In genomic region chr2:60882202-60883042, GRCm38 (mm10) we compare ENCODE assay signal across 12 mouse cellular contexts.
A peak's percentile ranks its signal among the peaks of the same experiment; 100 is the strongest.
DNase-seq lines count a peak whose midpoint lies in the region; ATAC-seq and TF ChIP-seq lines count a peak whose summit lies in the region.
"Had no signal": no experiment of that assay in that cellular context is flagged by ENCODE, and none has a peak within 500 bp of the region (broad histone marks: within the 10 kb centered on the region; RNA-seq: fewer than 3 reads in every experiment).

No protein-coding gene starts in this region.

- intact Hi-C loops in gastrocnemius, adult 2 months (cut with DNase I) = loop anchor here (5.0 kb wide), 1 partner anchor 75 kb away; no protein-coding TSS in a partner anchor
- intact Hi-C loops in left cerebral cortex, postnatal 36 days (cut with DNase I) = no loop called here

- peak overlapping the region; percentile 90; the same call in 1 of the 2 replicates for H3K4me2 ChIP-seq in hindbrain, embryonic 14.5 days (replicated peaks)
- H3K4me2 ChIP-seq in neural tube, embryonic 14.5 days (ENCODE audit: low read depth, low read length) = peak overlapping the region; percentile 82; the same call in 1 of the 2 replicates

- peaks cover 3% of the 10 kb centered on the region for H3K36me3 ChIP-seq in megakaryocyte, embryonic 14.5 days (replicated peaks; ENCODE audit: low read length)
- no peaks in the 10 kb centered on the region for H3K36me3 ChIP-seq in hindbrain, embryonic 14.5 days (replicated peaks; ENCODE audit: control insufficient read depth, insufficient read depth)
- H3K36me3 ChIP-seq in neural tube, embryonic 14.5 days (ENCODE audit: control insufficient read depth, insufficient read depth, low read length) = no peaks in the 10 kb centered on the region
- H3K36me3 ChIP-seq: neural tube, embryonic 12.5 days had no signal

- WGBS in hindbrain, embryonic 14.5 days = 52% methylated on average over 5 of the region's 5 CpGs
- 58% methylated on average over 5 of the region's 5 CpGs for WGBS in neural tube, embryonic 14.5 days

- H3K4me3 ChIP-seq in gastrocnemius, adult 2 months = no peak overlapping the region
- H3K4me3 ChIP-seq in megakaryocyte, embryonic 14.5 days (replicated peaks) = peak overlapping the region; percentile 23
- no peak overlapping the region for H3K4me3 ChIP-seq in hindbrain, embryonic 14.5 days (replicated peaks; ENCODE audit: low read length)
- no peak overlapping the region for H3K4me3 ChIP-seq in neural tube, embryonic 14.5 days (ENCODE audit: low read depth, low read length)

- no peak overlapping the region for H3K9ac ChIP-seq in hindbrain, embryonic 14.5 days
- H3K9ac ChIP-seq in neural tube, embryonic 14.5 days (replicated peaks; ENCODE audit: low read depth, low read length) = no peak overlapping the region

- TF ChIP-seq CTCF in gastrocnemius, adult 2 months (IDR thresholded peaks at IDR 0.05) = no peak

- ATAC-seq in megakaryocyte, adult 5-6 weeks (ENCODE audit: poor library complexity, severe bottlenecking) = no peak
- no peak for ATAC-seq in hindbrain, embryonic 14.5 days (ENCODE audit: low FRiP score)
- no peak for ATAC-seq in neural tube, embryonic 14.5 days (ENCODE audit: low read depth)
- ATAC-seq in activated CD4-positive, CD25-positive, alpha-beta regulatory T cell, adult 4 months = no peak

- H3K27me3 ChIP-seq in megakaryocyte, embryonic 14.5 days (replicated peaks) = peaks cover 6% of the 10 kb centered on the region
- H3K27me3 ChIP-seq in hindbrain, embryonic 14.5 days (ENCODE audit: control insufficient read depth, insufficient read depth, low read length) = peaks cover 4% of the 10 kb centered on the region; the same call in 1 of the 2 replicates
- H3K27me3 ChIP-seq in neural tube, embryonic 14.5 days (ENCODE audit: control insufficient read depth, insufficient read depth, low read length) = peaks cover 4% of the 10 kb centered on the region; the same call in 1 of the 2 replicates

- DNase-seq in gastrocnemius, adult 2 months = no peak
- no peak for DNase-seq in gastrocnemius, postnatal 10 days
- no peak for DNase-seq in hindbrain, embryonic 14.5 days (ENCODE audit: low spot score)
- no peak for DNase-seq in left cerebral cortex, postnatal 36 days (ENCODE audit: low spot score in 2 of 2)
- DNase-seq: B cell, adult 2 months; cerebellum, adult 11 months; kidney, postnatal 25 days had no signal

- peaks cover 67% of the 10 kb centered on the region for H3K4me1 ChIP-seq in megakaryocyte, embryonic 14.5 days
- H3K4me1 ChIP-seq in hindbrain, embryonic 14.5 days (replicated peaks; ENCODE audit: control insufficient read depth, insufficient read depth, low read length) = peaks cover 28% of the 10 kb centered on the region
- H3K4me1 ChIP-seq in neural tube, embryonic 14.5 days (ENCODE audit: control insufficient read depth, insufficient read depth, low read length) = peaks cover 14% of the 10 kb centered on the region; the same call in 1 of the 2 replicates

- H3K27ac ChIP-seq in gastrocnemius, adult 2 months = peak overlapping the region; percentile 92
- H3K27ac ChIP-seq in hindbrain, embryonic 14.5 days = no peak overlapping the region
- no peak overlapping the region for H3K27ac ChIP-seq in neural tube, embryonic 14.5 days (ENCODE audit: low read depth, low read length)

- peaks cover 12% of the 10 kb centered on the region for H3K9me3 ChIP-seq in megakaryocyte, embryonic 14.5 days
- H3K9me3 ChIP-seq in hindbrain, embryonic 14.5 days (ENCODE audit: control insufficient read depth, low read length) = no peaks in the 10 kb centered on the region
- no peaks in the 10 kb centered on the region for H3K9me3 ChIP-seq in neural tube, embryonic 14.5 days (ENCODE audit: control insufficient read depth, low read length)
- H3K9me3 ChIP-seq: neural tube, embryonic 12.5 days had no signal
